Mouse (Mus musculus) midbrain, postnatal 0 days (tissue): ENCODE data around the gene Wbp1. TPM values are rescaled to one million over a fixed set of nuclear protein-coding genes. Genes with fewer than 3 reads are reported as not detected.

Source experiments
- ATAC-seq: fragments of 200-750 bp; cut with Nextera tagmentation; 2 replicates; pipeline ENCODE4 v1.8.0; 2017; ENCODE audit warnings: moderate number of reproducible peaks, mild to moderate bottlenecking, moderate TSS enrichment, moderate library complexity; ENCODE audit not compliant: low FRiP score
- DNase-seq: peaks from one replicate; pipeline ENCODE4 v3.0.0-alpha.2; 2015; ENCODE audit warnings: low spot score
- H3K27ac ChIP-seq: fragments of 300-500 bp; sonication (generic); 2 replicates; pipeline ENCODE4 v1.5.1; 2014; ENCODE audit warnings: low read depth, mild to moderate bottlenecking, low read length, mixed read lengths
- H3K27me3 ChIP-seq: fragments of 300-500 bp; sonication (generic); 2 replicates; pipeline ENCODE4 v1.6.1; 2014; ENCODE audit warnings: low read length, control low read depth, mixed read lengths; ENCODE audit not compliant: insufficient read depth
- H3K36me3 ChIP-seq: fragments of 300-500 bp; sonication (generic); 2 replicates; pipeline ENCODE4 v1.6.1; 2014; ENCODE audit warnings: low read length, control low read depth, mixed read lengths; ENCODE audit not compliant: insufficient read depth
- H3K4me1 ChIP-seq: fragments of 300-500 bp; sonication (generic); 2 replicates; pipeline ENCODE4 v1.6.1; 2014; ENCODE audit warnings: mild to moderate bottlenecking, control low read depth, antibody characterized with exemption, low read length, mixed read lengths; ENCODE audit not compliant: insufficient read depth
- H3K4me2 ChIP-seq: fragments of 300-500 bp; sonication (generic); 2 replicates; pipeline ENCODE4 v1.6.1; 2014; ENCODE audit warnings: low read depth, mild to moderate bottlenecking, low read length, mixed read lengths; ENCODE audit not compliant: poor library complexity, severe bottlenecking
- H3K4me3 ChIP-seq: fragments of 300-500 bp; sonication (generic); 2 replicates; pipeline ENCODE4 v1.5.1; 2014; ENCODE audit warnings: low read depth, mild to moderate bottlenecking, low read length, moderate library complexity
- H3K9ac ChIP-seq: fragments of 300-500 bp; sonication (generic); replicated peaks from 2 replicates; pipeline ENCODE4 v1.6.1; 2014; ENCODE audit warnings: mild to moderate bottlenecking, low read length, moderate library complexity, mixed read lengths; ENCODE audit not compliant: poor library complexity, severe bottlenecking
- H3K9me3 ChIP-seq: fragments of 300-500 bp; sonication (generic); 2 replicates; pipeline ENCODE4 v1.6.1; 2016; ENCODE audit warnings: low read length, control low read depth
- CTCF ChIP-seq: IDR thresholded peaks from 2 replicates; pipeline ENCODE4 v1.5.1; 2016; ENCODE audit warnings: antibody characterized with exemption, mild to moderate bottlenecking
- WGBS: fragments of 180-500 bp; shearing (Covaris S2); extraction: QIAGEN DNeasy Blood & Tissue Kit; methylation state at CpG from one replicate; pipeline ENCODE4 v1.1.7; 2014; 5-methylcytosine and 5-hydroxymethylcytosine counted together
- polyA plus RNA-seq: library from polyadenylated mRNA; unstranded; fragments of >200 nt; fragmentation: Nextera tagmentation; extraction: Ambion mirVana; gene quantifications from 2 replicates; pipeline ENCODE4 v1.2.1, GENCODE M21; 2015
- total RNA-seq: library from RNA; depleted of rRNA; stranded (reverse); fragments of >200 nt; gene quantifications from 2 replicates; pipeline ENCODE4 v1.2.3, GENCODE M21; 2014

Gene Wbp1
- total and polyA plus RNA-seq, 2 experiments from 2014 or later: 85.3 to 199 TPM

- H3K9ac ChIP-seq: no peak overlapping the region
- DNase-seq (no peak), ATAC-seq (no peak)
- H3K27ac ChIP-seq: no peak overlapping the region
- 0 out of 2 replicates have a peak, but pooled peaks cover 2% of the 10 kb centered on the region for H3K36me3 ChIP-seq
- no peak overlapping the region for H3K4me3 ChIP-seq
- H3K9me3 ChIP-seq: no peaks in the 10 kb centered on the region
- WGBS: 80% methylated on average over 2 of the region's 2 CpGs
- peaks cover 4% of the 10 kb centered on the region; the same call in 1 of the 2 replicates for H3K4me1 ChIP-seq
- no peak for TF ChIP-seq CTCF
- no peaks in the 10 kb centered on the region for H3K27me3 ChIP-seq
- H3K4me2 ChIP-seq: no peak overlapping the region
Observed at GRCm38 (mm10) chr6:83145209-83145608, 23.9 kb upstream of the Wbp1 start.

GRCm38 (mm10) chr6:83142886-83143285 lies 21.5 kb upstream of the Wbp1 start:
- ATAC-seq (no peak), DNase-seq (no peak)
- Histone ChIP-seq H3K36me3 (no peaks in the 10 kb centered on the region), H3K9ac (no peak overlapping the region), H3K4me3 (peak overlapping the region; percentile 41; the same call in 1 of the 2 replicates), H3K4me2 (peak overlapping the region; percentile 72), H3K27me3 (no peaks in the 10 kb centered on the region), H3K4me1 (peaks cover 4% of the 10 kb centered on the region; the same call in 1 of the 2 replicates), H3K27ac (no peak overlapping the region), H3K9me3 (no peaks in the 10 kb centered on the region)
- no peak for TF ChIP-seq CTCF
- WGBS: 55% methylated on average over 11 of the region's 11 CpGs

DNA sequence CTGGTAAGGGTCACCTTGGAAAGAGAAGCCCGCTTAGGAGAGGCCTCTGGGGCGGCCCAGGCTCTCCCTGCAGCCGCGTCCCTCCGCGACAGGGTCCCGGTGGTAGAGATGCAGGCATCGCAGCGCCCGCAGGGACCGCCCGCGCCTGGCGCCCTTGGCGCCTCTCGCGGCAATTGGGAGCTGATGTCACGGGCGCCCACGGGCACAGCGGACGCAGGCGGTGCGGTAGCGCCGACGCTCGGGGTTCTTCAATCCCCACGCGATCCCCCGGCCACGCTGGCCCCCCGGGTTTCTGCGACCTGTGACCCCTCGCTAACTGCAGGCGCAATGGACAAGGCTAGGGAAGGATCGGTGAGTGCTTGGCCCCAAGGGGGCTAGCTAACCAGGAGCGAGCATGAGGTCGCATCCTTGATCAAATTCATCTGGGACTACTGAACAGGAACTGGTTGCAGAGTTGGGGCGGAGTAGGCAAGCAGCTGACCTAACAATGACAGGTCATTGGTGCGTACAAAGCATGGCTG lies 20.9 kb upstream of the Wbp1 start:
- 4% methylated on average over 41 of the region's 41 CpGs for WGBS
- TF ChIP-seq CTCF: no peak
- Histone ChIP-seq H3K4me2 (peak overlapping the region; percentile 72), H3K9ac (peak overlapping the region; percentile 69), H3K27me3 (peaks cover 4% of the 10 kb centered on the region; the same call in 1 of the 2 replicates), H3K4me3 (peak overlapping the region; percentile 41), H3K36me3 (no peaks in the 10 kb centered on the region), H3K4me1 (peaks cover 4% of the 10 kb centered on the region; the same call in 1 of the 2 replicates), H3K27ac (peak overlapping the region; percentile 38), H3K9me3 (no peaks in the 10 kb centered on the region)
- peak; percentile 36 for ATAC-seq
- no peak for DNase-seq

- 15% methylated on average over 4 of the region's 4 CpGs for WGBS
- Histone ChIP-seq H3K4me2 (peak overlapping the region; percentile 72), H3K9ac (peak overlapping the region; percentile 69; the same call in 1 of the 2 replicates), H3K9me3 (no peaks in the 10 kb centered on the region), H3K4me1 (peaks cover 4% of the 10 kb centered on the region; the same call in 1 of the 2 replicates), H3K4me3 (peak overlapping the region; percentile 41), H3K36me3 (no peaks in the 10 kb centered on the region), H3K27me3 (peaks cover 7% of the 10 kb centered on the region), H3K27ac (peak overlapping the region; percentile 38; the same call in 1 of the 2 replicates)
- ATAC-seq (no peak), DNase-seq (no peak)
- TF ChIP-seq CTCF: no peak
Observed at GRCm38 (mm10) chr6:83141636-83142035, 20.3 kb upstream of the Wbp1 start.

DNA sequence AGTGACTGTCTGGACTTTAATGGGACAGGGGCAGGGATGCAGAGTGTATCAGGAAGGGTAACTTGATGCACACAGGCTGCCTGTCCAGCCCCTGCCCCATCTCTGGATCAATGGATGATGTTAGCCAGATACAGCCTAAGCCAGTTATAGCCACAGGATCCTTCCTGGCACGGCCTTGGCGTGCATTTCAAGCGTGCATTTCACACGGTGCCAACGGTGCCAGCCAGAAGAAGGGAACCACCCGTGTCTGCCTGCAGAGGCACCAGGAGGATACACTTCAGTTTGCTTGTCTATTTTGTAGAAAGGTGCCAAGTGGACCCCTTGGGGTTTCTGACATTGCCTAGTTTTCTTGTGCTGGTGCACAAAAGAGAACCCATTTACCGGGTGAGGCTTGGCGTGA lies 18.7 kb upstream of the Wbp1 start:
- H3K9me3 ChIP-seq: no peaks in the 10 kb centered on the region
- H3K4me2 ChIP-seq: no peak overlapping the region
- H3K36me3 ChIP-seq: no peaks in the 10 kb centered on the region
- H3K4me1 ChIP-seq: peaks cover 4% of the 10 kb centered on the region; the same call in 1 of the 2 replicates
- H3K27ac ChIP-seq: no peak overlapping the region
- H3K9ac ChIP-seq: no peak overlapping the region
- ATAC-seq: no peak
- no peak for DNase-seq
- no peak overlapping the region for H3K4me3 ChIP-seq
- no peak for TF ChIP-seq CTCF
- H3K27me3 ChIP-seq: peaks cover 7% of the 10 kb centered on the region
- 91% methylated on average over 8 of the region's 8 CpGs for WGBS

DNA sequence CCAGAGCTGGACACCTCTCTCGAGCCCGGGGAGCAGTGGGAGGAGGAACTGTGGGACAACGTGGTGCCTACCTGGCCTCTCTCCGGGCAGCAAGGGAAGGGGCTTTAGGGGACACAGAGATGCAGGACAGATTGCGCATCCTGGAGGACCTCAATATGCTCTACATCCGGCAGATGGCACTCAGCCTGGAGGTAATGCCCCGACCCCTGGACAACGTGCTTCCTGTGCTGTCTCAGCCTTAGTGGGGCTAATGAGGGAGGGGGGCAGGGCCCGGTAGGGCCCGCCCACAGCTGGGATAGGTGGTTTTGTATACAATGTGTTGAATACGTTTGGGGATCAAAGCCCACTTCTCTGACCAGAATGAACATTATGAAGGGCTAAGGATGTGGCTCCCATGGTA lies 16.7 kb upstream of the Wbp1 start:
- H3K27ac ChIP-seq: peak overlapping the region; percentile 82
- peak overlapping the region; percentile 51 for H3K4me2 ChIP-seq
- DNase-seq (peak; percentile 40), ATAC-seq (peak; percentile 19; the same call in 1 of the 2 replicates)
- peaks cover 7% of the 10 kb centered on the region for H3K27me3 ChIP-seq
- H3K4me3 ChIP-seq: no peak overlapping the region
- no peaks in the 10 kb centered on the region for H3K9me3 ChIP-seq
- 2% methylated on average over 11 of the region's 11 CpGs for WGBS
- TF ChIP-seq CTCF: peak; percentile 47
- H3K4me1 ChIP-seq: peaks cover 4% of the 10 kb centered on the region; the same call in 1 of the 2 replicates
- H3K9ac ChIP-seq: peak overlapping the region; percentile 42; the same call in 1 of the 2 replicates
- no peaks in the 10 kb centered on the region for H3K36me3 ChIP-seq
